Mouse (Mus musculus) forebrain, embryonic 14.5 days (tissue): ENCODE measurements around the gene C1s1. TPM values are rescaled to one million over a fixed set of nuclear protein-coding genes. Genes with fewer than 3 reads are reported as not detected.

Experiments used
- ATAC-seq: fragments of 200-750 bp; cut with Nextera tagmentation; 2 replicates; pipeline ENCODE4 v1.8.0; 2017; ENCODE audit warnings: mild to moderate bottlenecking, moderate library complexity
- DNase-seq: peaks from one replicate; pipeline ENCODE4 v3.0.0-alpha.2; 2015; ENCODE audit warnings: low spot score
- H3K27ac ChIP-seq: fragments of 300-500 bp; sonication (generic); 2 replicates; pipeline ENCODE4 v1.5.1; 2014; ENCODE audit warnings: low read depth, mild to moderate bottlenecking, control low read depth, low read length, moderate library complexity
- H3K27me3 ChIP-seq: fragments of 300-500 bp; sonication (generic); replicated peaks from 2 replicates; pipeline ENCODE4 v1.6.1; 2014; ENCODE audit warnings: low read length, control low read depth, mixed read lengths; ENCODE audit not compliant: control insufficient read depth, insufficient read depth
- H3K36me3 ChIP-seq: fragments of 300-500 bp; sonication (generic); 2 replicates; pipeline ENCODE4 v1.6.1; 2014; ENCODE audit warnings: low read length, control low read depth; ENCODE audit not compliant: control insufficient read depth, insufficient read depth
- H3K4me1 ChIP-seq: fragments of 300-500 bp; sonication (generic); 2 replicates; pipeline ENCODE4 v1.6.1; 2014; ENCODE audit warnings: antibody characterized with exemption, low read length, control low read depth; ENCODE audit not compliant: control insufficient read depth, insufficient read depth
- H3K4me2 ChIP-seq: fragments of 300-500 bp; sonication (generic); 2 replicates; pipeline ENCODE4 v1.6.1; 2014; ENCODE audit warnings: mild to moderate bottlenecking, control low read depth, low read length
- H3K4me3 ChIP-seq: fragments of 300-500 bp; sonication (generic); 2 replicates; pipeline ENCODE4 v1.5.1; 2014; ENCODE audit warnings: low read depth, low read length, control low read depth
- H3K9ac ChIP-seq: fragments of 300-500 bp; sonication (generic); 2 replicates; pipeline ENCODE4 v1.6.1; 2014; ENCODE audit warnings: mild to moderate bottlenecking, low read length, control low read depth, moderate library complexity
- H3K9me3 ChIP-seq: fragments of 300-500 bp; sonication (generic); replicated peaks from 2 replicates; pipeline ENCODE4 v1.6.1; 2016; ENCODE audit warnings: low read length, control low read depth, mixed read lengths; ENCODE audit not compliant: control insufficient read depth
- WGBS: fragments of 180-500 bp; shearing (Covaris S2); extraction: QIAGEN DNeasy Blood & Tissue Kit; methylation state at CpG from one replicate; pipeline ENCODE4 v1.1.7; 2014; 5-methylcytosine and 5-hydroxymethylcytosine counted together
- polyA plus RNA-seq: library from polyadenylated mRNA; unstranded; fragments of >200 nt; fragmentation: Nextera tagmentation; extraction: Ambion mirVana; gene quantifications from 2 replicates; pipeline ENCODE4 v1.2.1, GENCODE M21; 2014

C1s1 gene
- polyA plus RNA-seq, 1 experiment from 2014 or later = 0.39 TPM

GRCm38 (mm10) chr6:124506991-124507390 lies 35.2 kb downstream of the C1s1 start:
- 85% methylated on average over 6 of the region's 6 CpGs for WGBS
- H3K9ac ChIP-seq = no peak overlapping the region
- no peaks in the 10 kb centered on the region for H3K9me3 ChIP-seq
- H3K36me3 ChIP-seq = no peaks in the 10 kb centered on the region
- no peak for DNase-seq
- H3K27ac ChIP-seq = no peak overlapping the region
- no peak overlapping the region for H3K4me2 ChIP-seq
- H3K4me1 ChIP-seq = no peaks in the 10 kb centered on the region
- H3K27me3 ChIP-seq = no peaks in the 10 kb centered on the region
- no peak for ATAC-seq
- H3K4me3 ChIP-seq = no peak overlapping the region

GRCm38 (mm10) chr6:124505028-124505427 lies 37.1 kb downstream of the C1s1 start:
- DNase-seq = no peak
- no peaks in the 10 kb centered on the region for H3K4me1 ChIP-seq
- no peaks in the 10 kb centered on the region for H3K27me3 ChIP-seq
- ATAC-seq = no peak
- no peak overlapping the region for H3K9ac ChIP-seq
- no peak overlapping the region for H3K4me3 ChIP-seq
- H3K4me2 ChIP-seq = no peak overlapping the region
- no peaks in the 10 kb centered on the region for H3K9me3 ChIP-seq
- WGBS = 87% methylated on average over 4 of the region's 4 CpGs
- H3K36me3 ChIP-seq = no peaks in the 10 kb centered on the region
- H3K27ac ChIP-seq = no peak overlapping the region

- Histone ChIP-seq H3K4me2 (no peak overlapping the region), H3K27me3 (no peaks in the 10 kb centered on the region), H3K4me3 (no peak overlapping the region), H3K9ac (no peak overlapping the region), H3K4me1 (no peaks in the 10 kb centered on the region), H3K36me3 (no peaks in the 10 kb centered on the region), H3K9me3 (no peaks in the 10 kb centered on the region), H3K27ac (no peak overlapping the region)
- ATAC-seq (no peak), DNase-seq (no peak)
- 87% methylated on average over 5 of the region's 5 CpGs for whole genome bisulfite sequencing
Measured at GRCm38 (mm10) chr6:124502021-124502420, 40.1 kb downstream of the C1s1 start.

GRCm38 (mm10) chr6:124501473-124501872 lies 40.7 kb downstream of the C1s1 start:
- WGBS = 77% methylated on average over 4 of the region's 4 CpGs
- Histone ChIP-seq H3K4me3 (no peak overlapping the region), H3K9me3 (no peaks in the 10 kb centered on the region), H3K27ac (no peak overlapping the region), H3K9ac (no peak overlapping the region), H3K36me3 (no peaks in the 10 kb centered on the region), H3K4me2 (no peak overlapping the region), H3K4me1 (no peaks in the 10 kb centered on the region), H3K27me3 (no peaks in the 10 kb centered on the region)
- DNase-seq (no peak), ATAC-seq (no peak)

GRCm38 (mm10) chr6:124499914-124500566 lies 42.1 kb downstream of the C1s1 start:
- Histone ChIP-seq H3K9me3 (no peaks in the 10 kb centered on the region), H3K4me3 (no peak overlapping the region), H3K9ac (no peak overlapping the region), H3K27me3 (no peaks in the 10 kb centered on the region), H3K27ac (no peak overlapping the region), H3K4me2 (no peak overlapping the region), H3K36me3 (no peaks in the 10 kb centered on the region), H3K4me1 (no peaks in the 10 kb centered on the region)
- no peak for ATAC-seq
- 48% methylated on average over 10 of the region's 10 CpGs for WGBS
- no peak for DNase-seq

GRCm38 (mm10) chr6:124496054-124496453 lies 46.1 kb downstream of the C1s1 start:
- Histone ChIP-seq H3K4me3 (no peak overlapping the region), H3K36me3 (no peaks in the 10 kb centered on the region), H3K27ac (no peak overlapping the region), H3K9me3 (no peaks in the 10 kb centered on the region), H3K4me1 (no peaks in the 10 kb centered on the region), H3K9ac (no peak overlapping the region), H3K27me3 (no peaks in the 10 kb centered on the region), H3K4me2 (no peak overlapping the region)
- DNase-seq = no peak
- no peak for ATAC-seq
- 94% methylated on average over 5 of the region's 5 CpGs for WGBS

GRCm38 (mm10) chr6:124493886-124494285 lies 48.3 kb downstream of the C1s1 start:
- no peak overlapping the region for H3K4me3 ChIP-seq
- H3K4me2 ChIP-seq = no peak overlapping the region
- H3K4me1 ChIP-seq = no peaks in the 10 kb centered on the region
- H3K36me3 ChIP-seq = no peaks in the 10 kb centered on the region
- no peaks in the 10 kb centered on the region for H3K27me3 ChIP-seq
- H3K9me3 ChIP-seq = no peaks in the 10 kb centered on the region
- whole genome bisulfite sequencing = 88% methylated on average over 5 of the region's 5 CpGs
- ATAC-seq (no peak), DNase-seq (no peak)
- H3K27ac ChIP-seq = no peak overlapping the region
- H3K9ac ChIP-seq = no peak overlapping the region

GRCm38 (mm10) chr6:124492842-124493561 lies 49.2 kb downstream of the C1s1 start, which contains the start of gene C1rl:
Gene C1rl, plus strand, starts transcription at chr6:124493113.
- H3K27me3 ChIP-seq = no peaks in the 10 kb centered on the region
- no peak within 1 kb of the TSS for H3K4me3 ChIP-seq
- no peaks in the 10 kb centered on the region for H3K4me1 ChIP-seq
- H3K9ac ChIP-seq = no peak within 1 kb of the TSS
- no peaks in the 10 kb centered on the region for H3K36me3 ChIP-seq
- ATAC-seq (peak; percentile 71), DNase-seq (peak; percentile 67)
- H3K27ac ChIP-seq = no peak within 1 kb of the TSS
- no peak within 1 kb of the TSS for H3K4me2 ChIP-seq
- 64% methylated on average over 4 of the region's 4 CpGs for WGBS
- H3K9me3 ChIP-seq = no peaks in the 10 kb centered on the region

- 72% methylated on average over 6 of the region's 6 CpGs for WGBS
- DNase-seq (no peak), ATAC-seq (no peak)
- H3K4me1 ChIP-seq = no peaks in the 10 kb centered on the region
- no peak overlapping the region for H3K27ac ChIP-seq
- no peaks in the 10 kb centered on the region for H3K9me3 ChIP-seq
- no peak overlapping the region for H3K9ac ChIP-seq
- H3K27me3 ChIP-seq = no peaks in the 10 kb centered on the region
- no peak overlapping the region for H3K4me2 ChIP-seq
- H3K36me3 ChIP-seq = no peaks in the 10 kb centered on the region
- no peak overlapping the region for H3K4me3 ChIP-seq
Measured at GRCm38 (mm10) chr6:124491427-124491826, 50.7 kb downstream of the C1s1 start.
